Mouse (Mus musculus): ENCODE measurements around the gene Rnase4.

DNA sequence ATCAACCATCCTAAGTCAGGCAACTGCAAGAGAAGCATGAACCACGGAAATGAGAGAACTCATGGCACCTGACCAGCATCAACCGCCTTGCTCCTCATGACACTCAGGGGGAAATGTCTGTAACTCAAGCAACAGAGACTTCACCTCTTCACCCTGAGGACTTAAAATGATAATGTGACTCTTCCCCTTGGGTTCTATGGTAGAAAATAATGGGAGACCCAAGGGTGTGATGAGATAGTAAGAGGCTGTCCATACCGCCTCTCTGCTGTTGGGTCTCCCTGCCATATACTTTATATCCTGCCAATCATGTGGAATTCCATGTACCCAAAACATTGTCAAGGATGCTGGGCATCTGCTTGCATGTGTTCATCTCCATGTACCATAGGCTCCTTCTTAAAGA is 16.5 kb upstream of the Rnase4 start, which contains the start of gene Olfr750:
- TF ChIP-seq POLR2A (IDR thresholded peaks at IDR 0.05; ENCODE audit: low read depth, low read length) (no peak), CTCF (conservative IDR thresholded peaks at IDR 0.05; ENCODE audit: insufficient read depth, insufficient read length, low read depth, low read length) (no peak)
